Mouse (Mus musculus): ENCODE results near the gene Isyna1.

Gene Isyna1

GRCm38 (mm10) chr8:70602139-70602811 lies 8.1 kb downstream of the Isyna1 start:
- in situ Hi-C loops (cut with MboI, MseI): no loop called here

GRCm38 (mm10) chr8:70604558-70604957 lies 10.4 kb downstream of the Isyna1 start:
- in situ Hi-C loops (cut with MboI, MseI): no loop called here

GRCm38 (mm10) chr8:70605871-70606779 lies 12.0 kb downstream of the Isyna1 start:
- in situ Hi-C loops (cut with MboI, MseI): no loop called here

GRCm38 (mm10) chr8:70606780-70607602 lies 12.8 kb downstream of the Isyna1 start:
- in situ Hi-C loops (cut with MboI, MseI): no loop called here

GRCm38 (mm10) chr8:70607603-70607897 lies 13.4 kb downstream of the Isyna1 start:
- in situ Hi-C loops (cut with MboI, MseI): no loop called here

GRCm38 (mm10) chr8:70607898-70608748 lies 13.9 kb downstream of the Isyna1 start:
- in situ Hi-C loops (cut with MboI, MseI): no loop called here

- in situ Hi-C loops (cut with MboI, MseI): no loop called here
Measured at GRCm38 (mm10) chr8:70608749-70609367, 14.7 kb downstream of the Isyna1 start, which contains the start of gene Ssbp4. Ssbp4 (minus strand) TSS chr8:70608872.

DNA sequence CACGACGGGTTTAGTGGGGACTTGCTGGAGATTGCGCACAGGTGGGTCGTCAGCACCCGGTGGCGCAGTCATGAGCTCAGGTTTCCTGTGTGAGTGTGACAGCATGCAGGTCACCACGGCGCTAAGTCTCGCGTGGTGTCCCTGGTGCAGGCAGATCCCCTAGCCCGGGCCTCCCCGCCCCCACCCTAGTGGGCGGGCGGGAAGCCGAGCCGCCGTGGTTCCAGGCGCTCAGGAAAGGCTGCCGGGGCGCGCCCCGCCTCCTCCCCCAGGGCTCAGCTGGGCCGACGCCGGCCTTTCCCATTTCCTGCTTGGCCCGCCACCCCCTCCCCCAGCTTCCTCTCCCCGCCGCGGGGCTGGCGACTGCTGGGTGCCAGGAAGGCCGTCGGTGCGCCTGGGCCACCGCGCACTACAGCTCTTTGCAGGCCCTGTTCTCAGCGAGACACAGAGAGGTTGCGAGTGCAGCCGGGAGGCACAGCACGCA lies 15.2 kb downstream of the Isyna1 start:
- in situ Hi-C loops (cut with MboI, MseI): no loop called here

- in situ Hi-C loops (cut with MboI, MseI): no loop called here
Measured at GRCm38 (mm10) chr8:70609849-70610795, 15.9 kb downstream of the Isyna1 start.

GRCm38 (mm10) chr8:70610796-70611771 lies 16.9 kb downstream of the Isyna1 start:
- in situ Hi-C loops (cut with MboI, MseI): no loop called here

- in situ Hi-C loops (cut with MboI, MseI): no loop called here
Measured at GRCm38 (mm10) chr8:70611849-70612248, 17.7 kb downstream of the Isyna1 start.

- in situ Hi-C loops (cut with MboI, MseI): no loop called here
Measured at GRCm38 (mm10) chr8:70613763-70614162, 19.6 kb downstream of the Isyna1 start.

DNA sequence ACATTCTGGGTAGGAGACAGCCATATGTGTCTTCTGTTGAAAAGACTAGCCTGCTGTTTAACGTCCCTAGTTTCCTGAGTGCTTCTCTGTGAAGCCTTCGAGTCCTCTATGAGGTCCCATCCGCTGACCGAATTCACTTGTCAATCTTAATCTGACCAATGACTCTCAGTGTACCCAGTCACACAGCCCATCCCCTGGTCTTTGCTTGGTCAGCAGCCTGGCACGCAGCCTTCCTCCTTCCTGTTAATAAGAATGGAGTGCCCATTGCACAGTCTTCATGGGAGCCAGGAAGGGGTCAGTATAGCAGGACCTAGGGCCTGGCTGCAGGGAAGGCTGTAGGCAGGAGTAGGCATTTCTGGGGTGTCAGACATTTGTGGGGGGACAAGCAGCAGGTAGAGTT lies 20.3 kb downstream of the Isyna1 start:
- in situ Hi-C loops (cut with MboI, MseI): no loop called here

- in situ Hi-C loops (cut with MboI, MseI): no loop called here
Measured at GRCm38 (mm10) chr8:70615281-70615680, 21.1 kb downstream of the Isyna1 start.

DNA sequence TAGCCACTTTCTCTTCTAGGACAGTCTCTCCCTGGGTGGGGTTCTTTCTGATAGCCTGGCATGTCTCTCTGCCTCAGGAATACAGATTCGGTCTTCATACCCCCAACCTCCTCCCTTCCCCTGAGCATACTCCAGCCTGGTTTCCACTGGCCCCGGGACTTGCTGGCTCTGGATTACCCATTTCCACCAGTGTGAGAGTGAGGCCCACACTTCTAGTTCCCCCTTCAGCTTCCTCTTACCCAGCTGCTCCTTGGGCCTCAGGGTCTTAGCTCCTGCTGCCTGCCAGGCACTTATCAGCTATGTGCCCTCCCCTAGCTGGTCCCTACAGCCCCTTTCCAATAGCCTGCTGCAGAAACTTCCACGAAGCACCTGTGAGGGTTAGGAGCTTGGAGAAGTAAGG lies 21.7 kb downstream of the Isyna1 start, which contains the start of gene Lrrc25:
Gene Lrrc25, plus strand, starts transcription at position 262 of the 400 bp plus-strand sequence.
- in situ Hi-C loops (cut with MboI, MseI): no loop called here

- in situ Hi-C loops (cut with MboI, MseI): no loop called here
Measured at GRCm38 (mm10) chr8:70616645-70617044, 22.5 kb downstream of the Isyna1 start.

DNA sequence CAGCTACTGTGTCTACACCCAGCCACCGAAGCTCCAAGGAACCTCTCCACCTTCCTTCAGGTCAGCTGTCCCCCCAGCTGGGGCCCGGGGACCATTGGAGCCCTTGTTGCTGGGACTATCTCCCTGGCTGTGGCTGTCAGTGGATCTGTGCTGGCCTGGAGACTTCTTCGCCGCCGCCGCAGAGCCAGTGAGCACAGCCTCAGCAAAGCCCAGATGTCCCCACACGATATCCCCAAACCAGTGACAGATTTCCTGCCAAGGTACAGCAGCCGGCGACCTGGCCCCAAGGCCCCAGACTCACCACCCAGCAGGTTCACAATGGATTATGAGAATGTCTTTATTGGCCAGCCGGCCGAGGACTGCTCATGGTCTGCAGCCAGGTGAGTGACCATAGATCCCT lies 23.8 kb downstream of the Isyna1 start:
- in situ Hi-C loops (cut with MboI, MseI): no loop called here

DNA sequence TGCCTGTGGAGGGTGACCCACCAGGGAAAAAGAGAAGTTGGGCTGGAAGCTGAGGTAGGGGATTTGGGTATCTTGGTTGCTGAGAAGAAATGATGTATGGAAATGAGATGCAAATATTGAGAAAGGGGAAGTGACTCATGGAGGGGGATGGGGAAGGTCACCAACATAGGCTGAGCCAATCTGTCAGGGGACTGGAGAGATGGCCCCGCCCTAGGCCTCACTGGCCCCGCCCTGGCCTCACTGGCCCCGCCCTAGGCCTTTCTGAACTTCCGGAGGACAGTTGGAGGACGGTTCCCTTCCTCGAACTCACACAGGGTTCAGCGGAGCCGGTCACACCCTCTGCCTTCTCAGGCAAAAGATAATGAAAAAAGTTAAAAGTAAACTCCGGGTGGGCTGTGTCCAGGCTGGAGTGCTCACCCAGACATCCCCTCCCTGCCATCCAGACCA lies 24.7 kb downstream of the Isyna1 start:
- in situ Hi-C loops (cut with MboI, MseI): no loop called here

Measured in T-helper 2 cell (primary cell).